Mouse (Mus musculus) forebrain, embryonic 15.5 days (tissue): ENCODE measurements around the gene Hist1h1d. TPM values are rescaled to one million over a fixed set of nuclear protein-coding genes. Genes with fewer than 3 reads are reported as not detected.

Experiments used
- ATAC-seq: fragments of 200-750 bp; cut with Nextera tagmentation; replicated peaks from 2 replicates; pipeline ENCODE4 v1.8.0; 2017; ENCODE audit warnings: mild to moderate bottlenecking, moderate TSS enrichment, moderate library complexity
- H3K27ac ChIP-seq: fragments of 300-500 bp; sonication (generic); replicated peaks from 2 replicates; pipeline ENCODE4 v1.5.1; 2015; ENCODE audit warnings: mild to moderate bottlenecking, inconsistent platforms
- H3K27me3 ChIP-seq: fragments of 300-500 bp; sonication (generic); 2 replicates; pipeline ENCODE4 v1.6.1; 2015; ENCODE audit warnings: inconsistent platforms
- H3K36me3 ChIP-seq: fragments of 300-500 bp; sonication (generic); 2 replicates; pipeline ENCODE4 v1.6.1; 2015; ENCODE audit warnings: mild to moderate bottlenecking, inconsistent platforms
- H3K4me1 ChIP-seq: fragments of 300-500 bp; sonication (generic); 2 replicates; pipeline ENCODE4 v1.6.1; 2015; ENCODE audit warnings: inconsistent platforms
- H3K4me2 ChIP-seq: fragments of 300-500 bp; sonication (generic); replicated peaks from 2 replicates; pipeline ENCODE4 v1.6.1; 2015; ENCODE audit warnings: mild to moderate bottlenecking, inconsistent platforms
- H3K4me3 ChIP-seq: fragments of 300-500 bp; sonication (generic); 2 replicates; pipeline ENCODE4 v1.5.1; 2015; ENCODE audit warnings: mild to moderate bottlenecking, inconsistent platforms
- H3K9ac ChIP-seq: fragments of 300-500 bp; sonication (generic); replicated peaks from 2 replicates; pipeline ENCODE4 v1.6.1; 2015; ENCODE audit warnings: mild to moderate bottlenecking, inconsistent platforms
- H3K9me3 ChIP-seq: fragments of 300-500 bp; sonication (generic); 2 replicates; pipeline ENCODE4 v1.6.1; 2016; ENCODE audit warnings: inconsistent platforms
- WGBS: fragments of 180-500 bp; shearing (Covaris S2); methylation state at CpG from one replicate; pipeline ENCODE4 v1.1.7; 2015; ENCODE audit warnings: mixed read lengths; 5-methylcytosine and 5-hydroxymethylcytosine counted together
- polyA plus RNA-seq: library from polyadenylated mRNA; unstranded; fragments of >200 nt; fragmentation: Nextera tagmentation; extraction: Ambion mirVana; gene quantifications from 2 replicates; pipeline ENCODE4 v1.2.1, GENCODE M21; 2015

The Hist1h1d gene
- 0.23 and 0.25 TPM in 2 replicates for polyA plus RNA-seq

- 0 out of 2 replicates have a peak within 1 kb of the TSS, but pooled peaks have one; percentile 57 for H3K4me3 ChIP-seq
- H3K4me1 ChIP-seq: peaks cover 37% of the 10 kb centered on the region
- peak within 1 kb of the TSS; percentile 97 for H3K27ac ChIP-seq
- no peak for ATAC-seq
- no peaks in the 10 kb centered on the region for H3K36me3 ChIP-seq
- H3K9ac ChIP-seq: peak within 1 kb of the TSS; percentile 78; the same call in 1 of the 2 replicates
- H3K27me3 ChIP-seq: no peaks in the 10 kb centered on the region
- no peaks in the 10 kb centered on the region for H3K9me3 ChIP-seq
- H3K4me2 ChIP-seq: peak within 1 kb of the TSS; percentile 99
Measured at GRCm38 (mm10) chr13:23552962-23553361, at the start of gene Hist1h1d. Gene Hist1h1d (plus strand): TSS chr13:23553262.

DNA sequence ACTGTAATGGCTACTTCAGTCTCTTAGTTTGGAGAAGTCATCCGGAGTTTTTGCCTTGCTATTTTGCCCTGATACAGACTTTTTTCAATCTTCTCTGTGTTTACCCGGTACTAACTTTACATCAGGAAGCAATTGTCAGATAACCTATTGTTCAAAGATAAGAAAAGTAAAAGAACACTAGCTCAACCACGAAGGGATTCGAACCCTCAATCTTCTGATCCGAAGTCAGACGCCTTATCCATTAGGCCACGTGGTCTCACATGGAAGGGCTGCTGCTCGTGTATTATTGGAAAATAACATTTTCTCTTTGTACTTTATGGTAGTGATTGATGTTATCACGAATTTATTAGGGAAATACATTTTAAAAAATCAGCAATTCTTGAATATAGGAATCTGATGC lies 49.3 kb upstream of the Hist1h1d start:
- Histone ChIP-seq H3K36me3 (no peaks in the 10 kb centered on the region), H3K4me1 (peaks cover 4% of the 10 kb centered on the region), H3K27me3 (no peaks in the 10 kb centered on the region), H3K4me3 (no peak overlapping the region), H3K9me3 (no peaks in the 10 kb centered on the region), H3K9ac (no peak overlapping the region), H3K27ac (no peak overlapping the region), H3K4me2 (no peak overlapping the region)
- ATAC-seq: peak; percentile 54; the same call in 1 of the 2 replicates
- 2% methylated on average over 9 of the region's 9 CpGs for WGBS

DNA sequence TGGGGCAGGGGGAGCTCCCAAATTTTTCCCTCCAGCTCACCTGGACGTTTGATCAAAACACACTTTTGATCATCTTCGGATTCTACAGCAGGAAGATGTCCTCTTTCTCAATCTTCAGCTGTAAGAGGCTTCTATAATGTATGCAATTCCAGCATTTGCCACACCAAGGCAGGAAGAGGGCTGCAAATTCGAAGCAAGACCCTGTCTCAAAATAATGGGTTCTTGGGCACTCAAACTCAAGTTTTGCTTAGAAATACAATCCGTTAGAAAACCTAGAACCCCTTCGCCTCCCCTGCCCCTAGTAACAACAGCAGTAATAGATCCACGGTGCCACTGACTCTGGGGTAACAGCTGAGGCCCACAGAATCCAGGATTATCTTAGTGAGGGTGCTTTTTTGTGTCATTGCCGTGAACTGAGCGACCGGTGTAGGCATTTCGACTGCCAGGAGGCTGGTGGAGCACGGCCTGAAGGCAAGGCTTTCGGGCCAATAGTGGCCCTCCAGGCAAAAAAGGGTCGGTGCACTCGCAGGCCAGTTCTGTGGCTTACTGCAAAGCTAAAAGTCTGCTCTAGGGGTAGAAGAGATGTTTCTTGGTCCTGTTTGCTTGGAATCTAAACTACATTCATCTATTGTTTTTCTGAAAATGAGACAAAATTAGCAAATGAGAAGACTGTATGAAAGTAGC lies 47.3 kb upstream of the Hist1h1d start:
- no peaks in the 10 kb centered on the region for H3K27me3 ChIP-seq
- no peak overlapping the region for H3K4me2 ChIP-seq
- 7% methylated on average over 14 of the region's 14 CpGs for WGBS
- ATAC-seq: no peak
- H3K4me1 ChIP-seq: peaks cover 4% of the 10 kb centered on the region
- no peaks in the 10 kb centered on the region for H3K9me3 ChIP-seq
- H3K27ac ChIP-seq: no peak overlapping the region
- H3K36me3 ChIP-seq: no peaks in the 10 kb centered on the region
- H3K4me3 ChIP-seq: 0 out of 2 replicates have a peak overlapping the region, but pooled peaks have one; percentile 2
- H3K9ac ChIP-seq: no peak overlapping the region

GRCm38 (mm10) chr13:23506351-23506750 lies 46.7 kb upstream of the Hist1h1d start:
- ATAC-seq: no peak
- H3K4me3 ChIP-seq: no peak overlapping the region

DNA sequence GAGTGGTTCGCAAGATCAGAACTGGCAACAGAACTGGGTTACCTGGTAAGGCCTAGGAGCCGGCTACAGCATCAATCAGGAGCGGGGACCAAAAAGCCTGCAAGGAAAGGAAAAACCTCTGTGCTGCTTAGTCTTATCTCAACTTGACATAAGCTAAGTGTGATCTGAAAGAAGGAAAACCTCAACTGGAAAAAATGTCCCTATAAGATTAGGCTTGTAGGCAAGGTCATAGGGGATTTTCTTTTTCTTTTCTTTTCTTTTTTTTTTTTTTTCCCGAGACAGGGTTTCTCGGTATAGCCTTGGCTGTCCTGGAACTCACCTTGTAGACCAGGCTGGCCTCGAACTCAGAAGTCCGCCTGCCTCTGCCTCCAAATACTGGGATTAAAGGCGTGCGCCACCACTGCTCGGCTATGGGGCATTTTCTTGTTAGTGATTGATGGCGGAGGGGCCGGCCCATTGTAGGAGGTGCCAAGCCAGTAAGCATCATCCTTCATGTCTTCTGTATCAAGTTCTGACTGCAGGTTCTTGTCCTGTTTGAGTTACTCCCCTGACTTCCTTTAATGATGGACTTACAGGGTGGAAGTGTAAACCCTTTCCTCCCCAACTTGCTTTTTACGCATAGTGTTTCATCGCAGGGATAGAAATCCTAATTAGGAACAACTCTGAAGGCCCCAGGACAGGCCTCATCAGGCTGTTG lies 46.1 kb upstream of the Hist1h1d start:
- no peak for ATAC-seq
- no peaks in the 10 kb centered on the region for H3K36me3 ChIP-seq
- H3K4me3 ChIP-seq: no peak overlapping the region
- H3K9me3 ChIP-seq: no peaks in the 10 kb centered on the region
- H3K9ac ChIP-seq: no peak overlapping the region
- H3K4me1 ChIP-seq: peaks cover 4% of the 10 kb centered on the region
- no peaks in the 10 kb centered on the region for H3K27me3 ChIP-seq
- no peak overlapping the region for H3K4me2 ChIP-seq
- no peak overlapping the region for H3K27ac ChIP-seq
- 27% methylated on average over 14 of the region's 14 CpGs for WGBS

More at GRCm38 (mm10) chr13:23506351-23506750, 46.7 kb upstream of the Hist1h1d start:
- Histone ChIP-seq H3K9ac (no peak overlapping the region), H3K4me1 (peaks cover 4% of the 10 kb centered on the region), H3K27ac (no peak overlapping the region), H3K27me3 (no peaks in the 10 kb centered on the region), H3K9me3 (no peaks in the 10 kb centered on the region), H3K36me3 (no peaks in the 10 kb centered on the region), H3K4me2 (no peak overlapping the region)
- WGBS: 10% methylated on average over 13 of the region's 13 CpGs

- WGBS: 32% methylated on average over 1 of the region's 1 CpGs
- Histone ChIP-seq H3K4me3 (no peak overlapping the region), H3K27me3 (no peaks in the 10 kb centered on the region), H3K9ac (no peak overlapping the region), H3K4me2 (no peak overlapping the region), H3K9me3 (no peaks in the 10 kb centered on the region), H3K36me3 (no peaks in the 10 kb centered on the region), H3K27ac (no peak overlapping the region), H3K4me1 (peaks cover 4% of the 10 kb centered on the region)
- ATAC-seq: no peak
Measured at GRCm38 (mm10) chr13:23510127-23510526, 42.9 kb upstream of the Hist1h1d start.

- Histone ChIP-seq H3K9ac (no peak overlapping the region), H3K27ac (no peak overlapping the region), H3K36me3 (no peaks in the 10 kb centered on the region), H3K4me1 (peaks cover 7% of the 10 kb centered on the region), H3K4me3 (no peak overlapping the region), H3K4me2 (no peak overlapping the region), H3K27me3 (no peaks in the 10 kb centered on the region), H3K9me3 (no peaks in the 10 kb centered on the region)
- no peak for ATAC-seq
- 90% methylated on average over 1 of the region's 1 CpGs for WGBS
Measured at GRCm38 (mm10) chr13:23513517-23513916, 39.5 kb upstream of the Hist1h1d start.

GRCm38 (mm10) chr13:23515281-23515680 lies 37.8 kb upstream of the Hist1h1d start:
- H3K27ac ChIP-seq: no peak overlapping the region

DNA sequence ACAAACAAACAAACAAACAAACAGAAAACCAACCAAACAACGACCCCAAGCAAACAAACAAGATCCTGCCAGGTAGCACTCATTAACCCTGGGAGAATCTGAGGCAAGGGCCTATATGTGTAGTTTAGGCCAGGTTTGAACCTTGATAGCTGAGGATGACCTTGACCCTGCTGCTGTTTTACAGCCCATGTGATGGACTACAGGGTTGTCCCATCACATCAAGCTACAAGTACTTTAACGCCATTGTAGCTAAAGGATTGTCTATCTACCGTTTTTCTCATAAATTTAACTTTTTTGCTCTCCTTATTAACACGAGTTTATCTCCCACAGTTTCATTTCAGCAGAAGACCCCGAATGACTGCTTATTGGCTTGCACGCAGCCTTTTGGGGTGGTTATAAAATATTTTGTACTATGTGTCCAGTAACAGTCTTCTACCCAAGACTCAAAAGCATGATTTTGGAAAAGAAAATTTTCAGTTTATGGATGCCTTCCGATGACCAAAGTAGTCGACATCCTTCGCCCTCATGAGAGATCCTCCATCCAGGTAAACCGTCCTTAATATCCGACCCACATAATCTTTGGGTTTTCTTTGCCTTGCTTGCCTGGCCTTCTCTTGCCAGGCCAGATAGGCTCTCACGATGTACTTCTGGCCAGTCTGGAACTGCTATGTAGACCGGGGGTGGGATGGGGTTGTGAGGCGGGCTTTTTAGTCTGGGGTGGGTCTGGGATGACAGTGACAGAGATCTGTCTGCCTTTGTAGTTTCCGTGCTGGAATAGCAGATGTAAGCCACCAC lies 37.0 kb upstream of the Hist1h1d start:
- peak overlapping the region; percentile 73 for H3K4me2 ChIP-seq
- peak; percentile 20; the same call in 1 of the 2 replicates for ATAC-seq
- no peaks in the 10 kb centered on the region for H3K9me3 ChIP-seq
- H3K4me1 ChIP-seq: peaks cover 12% of the 10 kb centered on the region
- H3K36me3 ChIP-seq: no peaks in the 10 kb centered on the region
- whole genome bisulfite sequencing: 54% methylated on average over 15 of the region's 15 CpGs
- H3K9ac ChIP-seq: peak overlapping the region; percentile 33; the same call in 1 of the 2 replicates
- H3K27me3 ChIP-seq: no peaks in the 10 kb centered on the region
- peak overlapping the region; percentile 47 for H3K4me3 ChIP-seq
- H3K27ac ChIP-seq: no peak overlapping the region

More at GRCm38 (mm10) chr13:23515281-23515680, 37.8 kb upstream of the Hist1h1d start:
- Histone ChIP-seq H3K4me3 (no peak overlapping the region), H3K4me2 (no peak overlapping the region), H3K36me3 (no peaks in the 10 kb centered on the region), H3K4me1 (peaks cover 12% of the 10 kb centered on the region), H3K9ac (no peak overlapping the region), H3K27me3 (no peaks in the 10 kb centered on the region), H3K9me3 (no peaks in the 10 kb centered on the region)
- 81% methylated on average over 5 of the region's 5 CpGs for WGBS
- no peak for ATAC-seq

DNA sequence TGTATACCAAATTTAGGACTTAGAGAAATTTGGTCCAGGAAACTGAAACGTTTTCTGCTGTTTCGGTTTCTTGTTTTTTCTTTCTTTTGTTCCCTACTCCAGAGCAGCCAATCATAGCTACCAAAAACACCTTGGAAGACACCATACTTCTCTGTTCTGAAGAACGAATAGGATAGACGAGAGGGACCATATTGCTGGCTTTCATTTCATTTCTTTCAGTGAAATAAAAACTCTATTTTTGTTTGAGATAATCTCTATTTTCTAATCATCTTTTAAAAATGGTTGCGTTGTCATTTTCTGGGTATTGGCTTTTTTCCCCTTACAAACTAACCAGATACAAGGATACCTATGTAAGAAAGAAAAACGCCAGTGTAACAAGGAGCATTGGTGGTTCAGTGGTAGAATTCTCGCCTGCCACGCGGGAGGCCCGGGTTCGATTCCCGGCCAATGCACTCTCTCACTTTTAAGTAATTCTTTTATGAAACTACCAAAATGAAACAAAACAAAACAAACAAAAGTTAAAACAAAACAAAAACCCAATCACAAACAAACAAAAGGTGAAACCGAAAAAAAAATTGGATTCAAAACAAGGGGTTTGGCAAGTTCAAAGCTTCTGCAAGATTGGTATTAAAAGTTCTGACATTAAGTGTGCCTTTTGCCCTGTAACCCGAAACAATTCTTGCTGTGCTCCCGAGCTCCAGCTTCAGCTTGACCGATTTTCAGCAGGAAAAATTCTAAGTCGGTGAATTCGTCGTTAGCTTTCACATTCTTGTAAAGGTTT lies 36.0 kb upstream of the Hist1h1d start:
- ATAC-seq: peak; percentile 78
- WGBS: under 1% methylated on average over 19 of the region's 19 CpGs
- peak overlapping the region; percentile 47 for H3K4me3 ChIP-seq
- peak overlapping the region; percentile 73 for H3K4me2 ChIP-seq
- H3K27ac ChIP-seq: peak overlapping the region; percentile 60; the same call in 1 of the 2 replicates
- no peaks in the 10 kb centered on the region for H3K9me3 ChIP-seq
- no peaks in the 10 kb centered on the region for H3K36me3 ChIP-seq
- peak overlapping the region; percentile 38; the same call in 1 of the 2 replicates for H3K9ac ChIP-seq
- peaks cover 15% of the 10 kb centered on the region for H3K4me1 ChIP-seq
- H3K27me3 ChIP-seq: no peaks in the 10 kb centered on the region

DNA sequence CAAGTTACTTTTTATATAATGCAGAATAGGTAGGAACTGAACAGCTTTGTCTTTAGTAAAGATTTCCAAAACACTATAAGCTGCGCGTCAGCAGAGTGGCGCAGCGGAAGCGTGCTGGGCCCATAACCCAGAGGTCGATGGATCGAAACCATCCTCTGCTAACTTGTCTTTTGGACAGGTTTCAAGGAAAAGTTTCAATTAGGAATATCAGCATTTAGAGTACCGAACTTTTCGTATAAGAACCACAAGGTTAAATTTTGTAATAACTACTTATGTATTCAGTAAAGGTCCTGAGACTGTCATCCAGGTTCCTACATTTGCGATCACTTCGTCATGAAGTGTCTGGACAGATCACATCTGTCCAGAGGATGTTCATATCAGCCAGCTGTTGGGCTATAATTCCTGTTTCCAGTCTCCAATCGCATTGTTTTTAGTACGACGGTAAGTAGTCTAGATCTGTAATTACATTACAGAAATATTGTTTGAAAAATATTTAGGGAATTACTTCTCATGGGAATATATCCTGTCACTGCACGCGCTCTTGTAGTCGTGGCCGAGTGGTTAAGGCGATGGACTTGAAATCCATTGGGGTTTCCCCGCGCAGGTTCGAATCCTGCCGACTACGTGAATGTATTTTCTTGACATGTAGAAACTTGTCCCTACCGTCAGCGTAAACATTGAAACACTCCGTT lies 35.3 kb upstream of the Hist1h1d start:
- H3K9me3 ChIP-seq: no peaks in the 10 kb centered on the region
- H3K27ac ChIP-seq: peak overlapping the region; percentile 57
- under 1% methylated on average over 27 of the region's 27 CpGs for WGBS
- H3K4me3 ChIP-seq: peak overlapping the region; percentile 47
- peaks cover 15% of the 10 kb centered on the region for H3K4me1 ChIP-seq
- ATAC-seq: peak; percentile 90
- H3K36me3 ChIP-seq: no peaks in the 10 kb centered on the region
- no peaks in the 10 kb centered on the region for H3K27me3 ChIP-seq
- 0 out of 2 replicates have a peak overlapping the region, but pooled peaks have one; percentile 31 for H3K9ac ChIP-seq
- peak overlapping the region; percentile 73 for H3K4me2 ChIP-seq
